ENCODE assay signal across 8 mouse cellular contexts in genomic region chr1:170884978-170885561, GRCm38 (mm10). TPM values are rescaled to one million over a fixed set of nuclear protein-coding genes. Genes with fewer than 3 reads are reported as not detected.
DNase-seq lines count a peak whose midpoint lies in the region; ATAC-seq and TF ChIP-seq lines count a peak whose summit lies in the region.

Gm26620 (plus strand) TSS chr1:170885065.
Dusp12 (minus strand) TSS chr1:170885540.

- H3K27ac ChIP-seq in embryonic facial prominence, embryonic 13.5 days = peak within 1 kb of the TSS; percentile 87
- H3K27ac ChIP-seq in limb, embryonic 11.5 days (replicated peaks; ENCODE audit: low read depth, low read length) = peak within 1 kb of the TSS; percentile 42; the same call in 1 of the 2 replicates
- peak within 1 kb of the TSS; percentile 87 for H3K27ac ChIP-seq in midbrain, embryonic 13.5 days
- peak within 1 kb of the TSS; percentile 84 for H3K27ac ChIP-seq in small intestine, adult 2 months (ENCODE audit: insufficient read depth, low read depth, low read length)

- peaks cover 18% of the 10 kb centered on the region for H3K4me1 ChIP-seq in embryonic facial prominence, embryonic 13.5 days
- no peaks in the 10 kb centered on the region for H3K4me1 ChIP-seq in limb, embryonic 11.5 days (ENCODE audit: control insufficient read depth, insufficient read depth, low read length)
- H3K4me1 ChIP-seq in midbrain, embryonic 13.5 days (replicated peaks) = peaks cover 21% of the 10 kb centered on the region
- peaks cover 7% of the 10 kb centered on the region; the same call in 1 of the 2 replicates for H3K4me1 ChIP-seq in small intestine, adult 2 months (ENCODE audit: control insufficient read depth, insufficient read depth, insufficient read length, low read length)

- H3K9me3 ChIP-seq in embryonic facial prominence, embryonic 13.5 days = no peaks in the 10 kb centered on the region
- H3K9me3 ChIP-seq in limb, embryonic 11.5 days (ENCODE audit: control insufficient read depth, low read length) = no peaks in the 10 kb centered on the region
- no peaks in the 10 kb centered on the region for H3K9me3 ChIP-seq in midbrain, embryonic 13.5 days

- peak; percentile 39; the same call in 1 of the 2 replicates for TF ChIP-seq POLR2A in small intestine, adult 2 months (IDR thresholded peaks at IDR 0.05; ENCODE audit: low read depth, low read length)

- under 1% methylated on average over 46 of the region's 46 CpGs for WGBS in embryonic facial prominence, embryonic 13.5 days
- under 1% methylated on average over 46 of the region's 46 CpGs for WGBS in limb, embryonic 11.5 days
- under 1% methylated on average over 46 of the region's 46 CpGs for WGBS in midbrain, embryonic 13.5 days
- WGBS in small intestine, adult 2 months = under 1% methylated on average over 46 of the region's 46 CpGs

- peak within 1 kb of the TSS; percentile 94 for H3K4me3 ChIP-seq in embryonic facial prominence, embryonic 13.5 days
- H3K4me3 ChIP-seq in limb, embryonic 11.5 days (ENCODE audit: low read depth, low read length) = peak within 1 kb of the TSS; percentile 95
- peak within 1 kb of the TSS; percentile 94 for H3K4me3 ChIP-seq in midbrain, embryonic 13.5 days (replicated peaks)
- peak within 1 kb of the TSS; percentile 75 for H3K4me3 ChIP-seq in small intestine, adult 2 months (ENCODE audit: low read depth, low read length)

- H3K27me3 ChIP-seq in embryonic facial prominence, embryonic 13.5 days = no peaks in the 10 kb centered on the region
- no peaks in the 10 kb centered on the region for H3K27me3 ChIP-seq in limb, embryonic 11.5 days (ENCODE audit: control insufficient read depth, insufficient read depth, low read length)
- no peaks in the 10 kb centered on the region for H3K27me3 ChIP-seq in midbrain, embryonic 13.5 days
- H3K27me3 ChIP-seq in small intestine, adult 2 months (ENCODE audit: control insufficient read depth, insufficient read depth, low read length) = no peaks in the 10 kb centered on the region

- peaks cover 17% of the 10 kb centered on the region for H3K36me3 ChIP-seq in embryonic facial prominence, embryonic 13.5 days
- no peaks in the 10 kb centered on the region for H3K36me3 ChIP-seq in limb, embryonic 11.5 days (ENCODE audit: control insufficient read depth, insufficient read depth, low read length)
- peaks cover 19% of the 10 kb centered on the region for H3K36me3 ChIP-seq in midbrain, embryonic 13.5 days
- peaks cover 4% of the 10 kb centered on the region; the same call in 1 of the 2 replicates for H3K36me3 ChIP-seq in small intestine, adult 2 months (ENCODE audit: control insufficient read depth, insufficient read depth, low read length)

- peak within 1 kb of the TSS; percentile 82 for H3K4me2 ChIP-seq in embryonic facial prominence, embryonic 13.5 days
- peak within 1 kb of the TSS; percentile 59 for H3K4me2 ChIP-seq in limb, embryonic 11.5 days (ENCODE audit: low read depth, severe bottlenecking)
- peak within 1 kb of the TSS; percentile 81 for H3K4me2 ChIP-seq in midbrain, embryonic 13.5 days (replicated peaks)

- DNase-seq in 3T3-L1 (ENCODE audit: low read depth, low spot score) = peak; percentile 95
- DNase-seq in adrenal gland, postnatal 36 days = peak; percentile 92 to 93
- peak; percentile 99 for DNase-seq in heart, adult 11 months
- DNase-seq in kidney, adult 18-20 months = peak; percentile 86
- DNase-seq in limb, embryonic 11.5 days (ENCODE audit: low spot score) = peak; percentile 91

- ATAC-seq in embryonic facial prominence, embryonic 13.5 days (ENCODE audit: insufficient number of reproducible peaks, insufficient read depth, low FRiP score, low TSS enrichment, low read depth) = peak; percentile 77
- ATAC-seq in limb, embryonic 11.5 days (ENCODE audit: insufficient number of reproducible peaks, low FRiP score, low TSS enrichment, low read depth) = peak; percentile 86
- ATAC-seq in midbrain, embryonic 13.5 days = peak; percentile 96

- peak within 1 kb of the TSS; percentile 96 for H3K9ac ChIP-seq in embryonic facial prominence, embryonic 13.5 days
- H3K9ac ChIP-seq in limb, embryonic 11.5 days (ENCODE audit: low read length) = peak within 1 kb of the TSS; percentile 87
- H3K9ac ChIP-seq in midbrain, embryonic 13.5 days (replicated peaks) = peak within 1 kb of the TSS; percentile 94

- peak; percentile 47; the same call in 1 of the 2 replicates for TF ChIP-seq CTCF in small intestine, adult 2 months (IDR thresholded peaks at IDR 0.05; ENCODE audit: extremely low read depth, insufficient read length, insufficient replicate concordance, low read depth, low read length)

RNA-seq across cellular contexts. Expression of gene Gm26620, which starts in this region (rescaled TPM):
- total RNA-seq in adrenal gland, postnatal 36 days (2021) = under 1 TPM; 0.53 to 0.95 TPM
- 0.42 and 0.83 TPM in 2 replicates for polyA plus RNA-seq in embryonic facial prominence, embryonic 13.5 days (2015; fragmentation: Nextera tagmentation; extraction: Ambion mirVana)
- 0.72 TPM in 1 of 2 replicates, not detected in the other for polyA plus RNA-seq in limb, embryonic 11.5 days (2014; fragmentation: Nextera tagmentation; extraction: Ambion mirVana)
- 0.32 TPM in 1 of 2 replicates, not detected in the other for polyA plus RNA-seq in midbrain, embryonic 13.5 days (2015; fragmentation: Nextera tagmentation; extraction: Ambion mirVana)
- polyA plus RNA-seq in small intestine, adult 2 months (2012; rRNA removed) = 1.1 and 1.5 TPM in 2 replicates

RNA-seq across cellular contexts. Expression of gene Dusp12, which starts in this region (rescaled TPM):
- 10 to 100 TPM; 18.9 to 19.8 TPM for total RNA-seq in adrenal gland, postnatal 36 days (2021)
- 52.3 and 54.4 TPM in 2 replicates for polyA plus RNA-seq in embryonic facial prominence, embryonic 13.5 days (2015; fragmentation: Nextera tagmentation; extraction: Ambion mirVana)
- polyA plus RNA-seq in limb, embryonic 11.5 days (2014; fragmentation: Nextera tagmentation; extraction: Ambion mirVana) = 40.8 and 44.9 TPM in 2 replicates
- 38.0 and 39.8 TPM in 2 replicates for polyA plus RNA-seq in midbrain, embryonic 13.5 days (2015; fragmentation: Nextera tagmentation; extraction: Ambion mirVana)
- polyA plus RNA-seq in small intestine, adult 2 months (2012; rRNA removed) = 5.5 and 8.0 TPM in 2 replicates

Comparison
In these comparisons a context has a peak if more than half of its experiments do, and no peak if none do; other contexts are left out.
1. Peak in every context shown above with its lines: DNase-seq, ATAC-seq, H3K4me3 ChIP-seq and H3K27ac ChIP-seq.